Mouse (Mus musculus): ENCODE data around the gene Esrrb. TPM values are rescaled to one million over a fixed set of nuclear protein-coding genes. Genes with fewer than 3 reads are reported as not detected.

The Esrrb gene
- polyA plus RNA-seq, 1 experiment: 149 TPM

- Histone ChIP-seq H3K9ac (ENCODE audit: low read depth, poor library complexity, severe bottlenecking) (no peak overlapping the region), H3K4me3 (ENCODE audit: low read depth, low read length) (no peak overlapping the region)
Observed at GRCm38 (mm10) chr12:86558889-86559288, 198.0 kb downstream of the Esrrb start.

DNA sequence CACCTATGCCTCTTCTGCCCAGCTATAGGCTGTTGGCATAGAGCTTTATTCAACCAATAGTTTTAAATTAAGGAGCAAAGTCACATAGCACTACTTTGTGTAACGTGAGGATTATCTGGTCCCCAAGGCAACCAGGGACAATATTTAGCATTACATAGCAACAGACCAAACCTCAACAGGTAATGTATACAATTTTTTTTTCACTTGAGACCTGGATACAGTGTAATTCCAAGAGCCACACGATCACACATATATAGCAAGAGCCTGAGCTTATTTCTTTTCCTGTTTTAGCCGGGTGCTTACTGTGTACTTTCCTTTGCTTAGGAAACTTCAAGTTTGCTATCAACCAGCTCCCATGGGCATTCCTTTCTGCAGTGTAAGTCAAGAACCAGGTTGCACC lies 201.8 kb downstream of the Esrrb start:
- no peak overlapping the region for H3K4me3 ChIP-seq (ENCODE audit: low read depth, low read length)
- no peaks in the 10 kb centered on the region for H3K27me3 ChIP-seq (ENCODE audit: control insufficient read depth, insufficient read depth, low read length, poor library complexity, severe bottlenecking)
- H3K27ac ChIP-seq (ENCODE audit: insufficient read depth, low read length): no peak overlapping the region
- H3K9me3 ChIP-seq (replicated peaks; ENCODE audit: control insufficient read depth, insufficient read depth, low read length, poor library complexity, severe bottlenecking): no peaks in the 10 kb centered on the region
- no peak overlapping the region for H3K9ac ChIP-seq (ENCODE audit: low read depth, poor library complexity, severe bottlenecking)
- no peaks in the 10 kb centered on the region for H3K4me1 ChIP-seq (ENCODE audit: control insufficient read depth, insufficient read depth, low read length)
- H3K36me3 ChIP-seq (ENCODE audit: control insufficient read depth, insufficient read depth, low read length, poor library complexity, severe bottlenecking): no peaks in the 10 kb centered on the region
- TF ChIP-seq CTCF (IDR thresholded peaks at IDR 0.05; ENCODE audit: low read depth, low read length): no peak
- TF ChIP-seq POLR2A (IDR thresholded peaks at IDR 0.05; ENCODE audit: insufficient read depth, low read length): no peak
- no peak for TF ChIP-seq EP300 (IDR thresholded peaks at IDR 0.05; ENCODE audit: insufficient read depth, low read depth, low read length)

More at GRCm38 (mm10) chr12:86558889-86559288, 198.0 kb downstream of the Esrrb start:
- peaks cover 2% of the 10 kb centered on the region for H3K4me1 ChIP-seq (ENCODE audit: control insufficient read depth, insufficient read depth, low read length)
- peak; percentile 55 for TF ChIP-seq CTCF (IDR thresholded peaks at IDR 0.05; ENCODE audit: low read depth, low read length)
- no peak for TF ChIP-seq EP300 (IDR thresholded peaks at IDR 0.05; ENCODE audit: insufficient read depth, low read depth, low read length)
- H3K27ac ChIP-seq (ENCODE audit: insufficient read depth, low read length): no peak overlapping the region
- H3K9me3 ChIP-seq (replicated peaks; ENCODE audit: control insufficient read depth, insufficient read depth, low read length, poor library complexity, severe bottlenecking): no peaks in the 10 kb centered on the region
- H3K36me3 ChIP-seq (ENCODE audit: control insufficient read depth, insufficient read depth, low read length, poor library complexity, severe bottlenecking): no peaks in the 10 kb centered on the region
- H3K27me3 ChIP-seq (ENCODE audit: control insufficient read depth, insufficient read depth, low read length, poor library complexity, severe bottlenecking): no peaks in the 10 kb centered on the region

- no peak overlapping the region for H3K27ac ChIP-seq (ENCODE audit: insufficient read depth, low read length)
- no peaks in the 10 kb centered on the region for H3K4me1 ChIP-seq (ENCODE audit: control insufficient read depth, insufficient read depth, low read length)
- no peaks in the 10 kb centered on the region for H3K36me3 ChIP-seq (ENCODE audit: control insufficient read depth, insufficient read depth, low read length, poor library complexity, severe bottlenecking)
- TF ChIP-seq POLR2A (IDR thresholded peaks at IDR 0.05; ENCODE audit: insufficient read depth, low read length) (no peak), EP300 (IDR thresholded peaks at IDR 0.05; ENCODE audit: insufficient read depth, low read depth, low read length) (no peak), CTCF (IDR thresholded peaks at IDR 0.05; ENCODE audit: low read depth, low read length) (no peak)
- H3K27me3 ChIP-seq (ENCODE audit: control insufficient read depth, insufficient read depth, low read length, poor library complexity, severe bottlenecking): no peaks in the 10 kb centered on the region
- H3K9me3 ChIP-seq (replicated peaks; ENCODE audit: control insufficient read depth, insufficient read depth, low read length, poor library complexity, severe bottlenecking): no peaks in the 10 kb centered on the region
- no peak overlapping the region for H3K4me3 ChIP-seq (ENCODE audit: low read depth, low read length)
- no peak overlapping the region for H3K9ac ChIP-seq (ENCODE audit: low read depth, poor library complexity, severe bottlenecking)
Observed at GRCm38 (mm10) chr12:86565996-86566395, 205.1 kb downstream of the Esrrb start.

Other genes starting within 250 kb of the Esrrb start
- 17.8 and 20.3 TPM in 2 replicates for gene Gpatch2l, start 119.3 kb upstream of the Esrrb start, polyA plus RNA-seq (2011; ENCODE audit: insufficient read depth, insufficient read length, low read depth, missing spikeins)

All from ES-Bruce4 (cell line).